Mouse (Mus musculus): ENCODE measurements around the gene Lamp1. TPM values are rescaled to one million over a fixed set of nuclear protein-coding genes. Genes with fewer than 3 reads are reported as not detected.

Lamp1 gene
- polyA plus RNA-seq, 1 experiment = 413 TPM

DNA sequence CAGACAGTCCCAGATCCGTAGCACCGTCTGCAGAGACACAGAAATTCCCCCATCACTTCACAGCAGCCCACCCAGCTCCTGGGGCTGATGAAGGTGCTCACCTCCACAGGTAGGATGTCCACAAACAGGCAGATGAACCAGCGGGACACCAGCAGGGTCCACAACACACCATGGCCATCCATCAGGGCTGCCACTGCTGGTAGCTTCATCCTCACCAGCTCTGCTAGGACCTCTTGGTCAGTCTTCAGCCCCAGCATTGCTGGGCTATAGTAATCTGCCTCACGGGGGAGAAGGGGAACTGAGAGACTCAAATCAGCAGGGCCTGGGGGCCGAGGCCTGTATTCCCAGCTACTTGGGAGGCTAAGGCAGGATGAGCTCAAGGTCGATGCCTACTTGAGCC lies 20.5 kb downstream of the Lamp1 start:
- Histone ChIP-seq H3K4me1 (ENCODE audit: control insufficient read depth, insufficient read depth, insufficient read length, low read length) (peaks cover 6% of the 10 kb centered on the region), H3K27ac (replicated peaks; ENCODE audit: low read depth, low read length) (peak overlapping the region; percentile 76), H3K4me3 (ENCODE audit: insufficient read depth, low read depth, low read length) (no peak overlapping the region)

DNA sequence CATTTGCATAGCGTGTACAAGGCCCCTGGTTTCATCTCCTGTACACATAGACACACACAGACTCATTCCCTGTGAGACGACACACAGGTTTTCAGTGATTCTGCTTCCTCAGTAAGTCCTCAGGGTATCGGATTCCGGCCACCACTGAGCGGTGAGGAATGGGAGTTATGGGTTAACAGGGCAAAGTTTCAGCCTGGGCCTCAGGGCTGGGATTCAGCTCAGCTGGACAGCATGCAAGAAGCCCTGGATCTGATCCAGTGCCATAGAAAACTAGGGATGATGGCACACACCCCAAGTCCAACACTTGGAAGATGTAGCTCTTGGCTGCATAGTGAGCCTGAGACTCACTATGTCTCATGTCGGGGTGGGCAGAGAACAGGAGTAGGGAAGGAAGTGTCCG lies 21.0 kb downstream of the Lamp1 start:
- Histone ChIP-seq H3K4me3 (ENCODE audit: insufficient read depth, low read depth, low read length) (no peak overlapping the region), H3K4me1 (ENCODE audit: control insufficient read depth, insufficient read depth, insufficient read length, low read length) (peaks cover 6% of the 10 kb centered on the region), H3K27ac (replicated peaks; ENCODE audit: low read depth, low read length) (peak overlapping the region; percentile 84)

DNA sequence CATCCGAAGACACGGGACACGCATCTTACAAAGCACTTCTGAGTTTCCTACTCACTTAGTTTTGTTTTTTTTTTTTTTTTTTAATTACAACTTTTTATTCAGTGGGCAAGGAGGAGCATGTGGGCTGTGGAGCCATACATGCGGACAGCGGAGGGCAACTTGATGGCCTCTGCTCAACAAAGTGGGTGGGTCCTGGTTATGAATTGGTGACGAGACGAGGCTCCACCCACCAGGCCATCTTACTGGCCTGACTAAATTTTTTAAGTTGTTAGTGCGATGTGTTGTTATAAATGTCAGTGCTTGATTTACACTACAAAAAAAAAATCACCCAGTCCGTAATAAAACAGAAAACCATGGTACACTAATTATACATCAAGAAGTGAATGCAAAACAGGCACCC lies 21.4 kb downstream of the Lamp1 start:
- Histone ChIP-seq H3K27ac (replicated peaks; ENCODE audit: low read depth, low read length) (peak overlapping the region; percentile 84), H3K4me3 (ENCODE audit: insufficient read depth, low read depth, low read length) (no peak overlapping the region)

DNA sequence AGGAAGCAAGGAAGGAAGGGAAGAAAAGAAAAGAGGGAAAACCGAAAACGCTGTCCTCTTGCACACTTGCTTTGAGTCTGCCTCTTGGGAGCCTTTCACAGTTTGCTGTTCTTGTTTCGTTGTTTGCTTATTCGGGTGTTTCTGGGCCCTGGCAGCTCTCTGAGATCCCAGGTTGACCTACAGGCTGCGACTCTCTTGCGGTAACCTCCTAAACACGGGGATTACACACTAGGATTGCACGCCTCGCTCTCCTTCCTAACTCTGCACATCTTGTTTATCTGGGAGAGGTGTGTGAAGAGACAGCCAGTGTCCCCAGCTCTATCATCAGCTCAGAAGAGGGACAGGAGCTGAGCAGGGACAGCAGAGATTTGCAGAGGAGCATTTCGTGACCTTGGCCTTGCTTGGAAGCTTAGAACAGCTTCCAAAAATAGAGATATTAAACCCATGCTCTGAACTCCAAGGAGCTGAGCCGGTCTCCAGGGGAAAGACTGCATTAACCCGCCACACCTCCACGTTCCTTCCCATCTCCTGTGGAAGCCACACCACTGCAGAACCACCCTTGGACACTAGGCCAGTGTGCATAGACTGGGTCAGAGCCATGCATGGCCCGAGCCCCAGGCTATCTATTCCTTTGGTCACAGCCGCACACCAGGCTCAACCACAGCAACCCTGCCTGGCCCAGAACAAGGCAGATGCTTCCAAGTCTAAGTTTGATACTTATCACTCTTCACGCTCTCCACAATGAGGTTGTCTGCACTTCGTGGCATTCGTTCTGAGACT lies 22.1 kb downstream of the Lamp1 start:
- peak overlapping the region; percentile 84 for H3K27ac ChIP-seq (replicated peaks; ENCODE audit: low read depth, low read length)
- H3K4me3 ChIP-seq (ENCODE audit: insufficient read depth, low read depth, low read length) = no peak overlapping the region
- peaks cover 6% of the 10 kb centered on the region for H3K4me1 ChIP-seq (ENCODE audit: control insufficient read depth, insufficient read depth, insufficient read length, low read length)

More for the DNA sequence above, 21.4 kb downstream of the Lamp1 start:
- peaks cover 6% of the 10 kb centered on the region for H3K4me1 ChIP-seq (ENCODE audit: control insufficient read depth, insufficient read depth, insufficient read length, low read length)

DNA sequence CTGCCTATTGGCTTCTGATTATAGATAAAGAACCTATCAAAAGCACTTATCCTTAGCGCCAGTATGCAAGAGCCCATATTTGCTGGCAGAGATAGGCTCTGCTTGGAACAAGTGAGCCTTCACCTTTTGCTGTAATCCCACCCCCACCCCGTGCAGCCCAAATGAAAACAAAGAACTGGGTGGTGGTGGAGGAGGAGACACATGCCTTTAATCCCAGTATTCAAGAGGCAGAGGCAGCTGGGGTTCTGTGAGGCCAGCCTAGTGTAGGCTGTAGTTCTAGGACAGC lies 22.7 kb downstream of the Lamp1 start:
- no peak overlapping the region for H3K4me3 ChIP-seq (ENCODE audit: insufficient read depth, low read depth, low read length)
- H3K27ac ChIP-seq (replicated peaks; ENCODE audit: low read depth, low read length) = peak overlapping the region; percentile 59
- peaks cover 6% of the 10 kb centered on the region for H3K4me1 ChIP-seq (ENCODE audit: control insufficient read depth, insufficient read depth, insufficient read length, low read length)

DNA sequence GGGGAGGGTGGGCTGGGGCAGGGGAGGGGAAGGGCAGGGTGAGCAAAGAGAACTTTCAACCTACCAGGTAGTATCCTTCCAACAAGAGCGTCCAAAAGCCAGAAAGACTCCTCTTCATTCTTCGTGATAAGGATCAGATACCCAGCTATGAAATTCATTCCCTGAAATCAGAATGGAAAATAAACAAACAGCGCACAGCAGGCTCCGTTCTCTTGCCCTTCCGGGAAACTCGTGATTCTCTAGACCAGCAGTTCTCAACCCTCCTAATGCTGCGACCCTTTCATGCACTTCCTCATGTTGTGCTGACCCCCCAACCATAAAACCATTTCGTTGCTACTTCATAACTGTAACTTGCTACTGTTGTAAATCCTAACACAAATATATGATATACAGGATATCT lies 27.9 kb downstream of the Lamp1 start:
- Histone ChIP-seq H3K4me1 (ENCODE audit: control insufficient read depth, insufficient read depth, insufficient read length, low read length) (peaks cover under 1% of the 10 kb centered on the region), H3K27ac (replicated peaks; ENCODE audit: low read depth, low read length) (no peak overlapping the region), H3K4me3 (ENCODE audit: insufficient read depth, low read depth, low read length) (no peak overlapping the region)

DNA sequence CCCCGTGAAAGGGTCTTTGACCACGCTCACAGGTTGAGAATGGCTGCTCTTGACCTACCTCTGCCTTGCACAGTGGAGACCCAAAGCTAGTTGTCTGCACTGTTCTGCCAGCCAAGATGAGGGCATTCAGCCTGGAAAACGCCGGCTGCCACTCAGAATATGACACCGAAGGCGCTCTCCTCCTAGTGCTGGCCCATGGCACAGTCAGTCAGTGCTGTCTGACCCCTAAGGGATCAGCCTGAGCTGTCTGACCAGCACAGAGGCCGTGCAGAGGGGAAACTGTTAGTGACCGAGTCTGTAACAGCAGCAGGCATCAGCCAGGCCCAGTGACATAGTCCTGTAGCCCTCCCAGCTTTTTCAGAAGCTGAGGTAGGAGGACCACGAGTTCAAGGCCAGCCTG lies 28.3 kb downstream of the Lamp1 start:
- Histone ChIP-seq H3K4me1 (ENCODE audit: control insufficient read depth, insufficient read depth, insufficient read length, low read length) (no peaks in the 10 kb centered on the region; the same call in 1 of the 2 replicates), H3K27ac (replicated peaks; ENCODE audit: low read depth, low read length) (no peak overlapping the region), H3K4me3 (ENCODE audit: insufficient read depth, low read depth, low read length) (no peak overlapping the region)

DNA sequence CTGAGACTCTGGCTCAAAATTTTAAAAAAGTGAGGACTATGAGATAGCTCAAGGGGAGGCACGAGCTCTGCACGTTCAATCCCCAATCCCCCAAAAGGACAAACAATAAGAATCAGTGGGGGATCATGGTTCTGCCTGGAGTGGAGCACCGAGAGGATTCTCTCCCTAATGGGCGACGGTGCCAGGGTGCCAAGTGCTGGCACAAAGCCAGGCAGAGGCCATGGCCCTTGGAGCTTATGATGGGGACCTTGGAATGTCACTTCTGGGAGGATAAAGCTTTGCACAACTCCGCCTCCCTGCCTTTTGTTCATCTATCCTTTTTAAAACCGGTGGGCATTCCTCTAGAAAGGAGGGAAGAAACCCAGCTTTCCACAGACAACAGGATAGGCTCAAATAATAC lies 28.7 kb downstream of the Lamp1 start:
- Histone ChIP-seq H3K4me1 (ENCODE audit: control insufficient read depth, insufficient read depth, insufficient read length, low read length) (no peaks in the 10 kb centered on the region), H3K27ac (replicated peaks; ENCODE audit: low read depth, low read length) (no peak overlapping the region), H3K4me3 (ENCODE audit: insufficient read depth, low read depth, low read length) (no peak overlapping the region)

DNA sequence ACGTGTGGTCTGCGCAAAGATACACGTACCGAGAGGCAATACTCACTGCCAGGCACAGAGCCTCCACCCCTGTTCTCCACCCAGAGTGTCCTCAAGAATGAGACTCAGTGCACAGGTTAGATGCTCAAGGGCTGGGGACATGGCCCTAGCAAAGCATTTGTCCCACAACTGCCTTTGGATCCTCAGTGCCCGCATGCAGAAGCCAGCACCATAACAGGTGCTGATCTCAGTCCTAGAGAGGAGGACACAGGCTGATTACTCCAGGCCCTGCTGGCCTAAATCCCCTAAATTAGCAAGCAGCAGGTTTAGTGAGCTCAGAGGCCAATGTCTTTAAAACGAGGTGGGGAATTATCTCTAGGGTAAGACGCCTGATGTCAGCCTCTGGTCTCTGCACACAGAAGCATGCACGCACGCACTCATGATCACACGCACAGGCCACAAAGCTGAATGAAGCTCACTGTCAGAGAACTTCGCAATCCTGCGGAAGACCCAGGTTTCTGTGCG lies 29.1 kb downstream of the Lamp1 start:
- H3K27ac ChIP-seq (replicated peaks; ENCODE audit: low read depth, low read length) = no peak overlapping the region
- no peaks in the 10 kb centered on the region for H3K4me1 ChIP-seq (ENCODE audit: control insufficient read depth, insufficient read depth, insufficient read length, low read length)
- no peak overlapping the region for H3K4me3 ChIP-seq (ENCODE audit: insufficient read depth, low read depth, low read length)

DNA sequence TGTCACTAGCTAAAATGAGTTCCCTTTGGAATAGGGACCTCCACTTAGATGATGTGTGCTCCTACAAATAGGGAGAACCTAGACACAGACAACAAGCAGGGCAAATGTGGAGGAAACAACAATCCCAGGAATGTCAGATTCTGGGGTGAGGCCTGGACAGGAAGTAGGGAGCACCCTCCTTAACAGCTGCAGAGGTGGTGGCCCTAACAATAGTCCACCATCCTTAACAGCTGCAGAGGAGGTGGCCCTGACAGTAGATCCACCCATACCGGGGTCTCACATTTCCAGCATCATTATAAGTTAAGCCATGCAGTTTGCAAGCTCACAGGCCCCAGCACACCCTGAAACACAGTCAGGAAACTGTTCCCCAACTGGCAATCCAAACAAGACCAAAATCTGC lies 29.9 kb downstream of the Lamp1 start:
- Histone ChIP-seq H3K27ac (replicated peaks; ENCODE audit: low read depth, low read length) (no peak overlapping the region), H3K4me3 (ENCODE audit: insufficient read depth, low read depth, low read length) (no peak overlapping the region), H3K4me1 (ENCODE audit: control insufficient read depth, insufficient read depth, insufficient read length, low read length) (no peaks in the 10 kb centered on the region)

DNA sequence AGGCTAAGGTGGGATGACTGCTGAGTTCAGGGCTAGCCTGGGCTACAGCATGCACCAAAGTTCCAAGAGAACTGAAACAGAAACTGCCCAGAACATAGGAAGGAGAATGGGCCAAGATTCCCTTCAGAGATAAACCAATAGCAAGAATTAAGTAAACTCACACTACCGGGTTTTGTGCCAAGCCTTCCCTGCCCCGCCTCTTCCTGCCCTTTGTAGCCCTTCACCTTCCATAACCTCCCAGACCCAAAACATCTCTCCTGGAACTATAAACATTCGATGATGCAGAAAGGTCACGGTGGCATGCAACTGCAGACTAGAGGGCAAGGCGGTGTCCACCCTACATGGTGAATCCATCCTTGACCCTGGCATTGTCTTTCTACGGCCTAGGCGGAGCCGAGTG lies 31.3 kb downstream of the Lamp1 start:
- Histone ChIP-seq H3K4me3 (ENCODE audit: insufficient read depth, low read depth, low read length) (no peak overlapping the region), H3K27ac (replicated peaks; ENCODE audit: low read depth, low read length) (no peak overlapping the region), H3K4me1 (ENCODE audit: control insufficient read depth, insufficient read depth, insufficient read length, low read length) (no peaks in the 10 kb centered on the region)

DNA sequence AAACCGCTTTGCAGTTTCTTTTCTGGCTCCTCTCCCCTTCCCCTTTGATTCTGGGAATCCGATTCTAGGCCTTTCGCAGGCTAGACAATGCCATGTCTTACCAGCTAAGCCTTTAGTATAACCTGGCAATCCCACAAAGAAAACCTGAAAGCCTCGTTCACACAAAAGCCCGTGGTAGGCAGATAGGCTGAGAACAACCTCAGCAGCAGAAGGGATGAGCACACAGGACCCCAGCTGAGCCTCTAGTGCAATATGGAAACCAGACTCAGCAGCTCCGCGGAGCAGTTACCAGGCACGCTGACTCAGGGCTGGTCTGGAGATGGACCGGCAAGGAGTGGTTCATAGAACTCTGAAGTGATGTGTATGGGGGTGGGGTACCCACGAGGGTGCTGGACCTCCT lies 35.9 kb downstream of the Lamp1 start:
- Histone ChIP-seq H3K4me1 (ENCODE audit: control insufficient read depth, insufficient read depth, insufficient read length, low read length) (0 out of 2 replicates have a peak, but pooled peaks cover 3% of the 10 kb centered on the region), H3K27ac (replicated peaks; ENCODE audit: low read depth, low read length) (no peak overlapping the region), H3K4me3 (ENCODE audit: insufficient read depth, low read depth, low read length) (no peak overlapping the region)

DNA sequence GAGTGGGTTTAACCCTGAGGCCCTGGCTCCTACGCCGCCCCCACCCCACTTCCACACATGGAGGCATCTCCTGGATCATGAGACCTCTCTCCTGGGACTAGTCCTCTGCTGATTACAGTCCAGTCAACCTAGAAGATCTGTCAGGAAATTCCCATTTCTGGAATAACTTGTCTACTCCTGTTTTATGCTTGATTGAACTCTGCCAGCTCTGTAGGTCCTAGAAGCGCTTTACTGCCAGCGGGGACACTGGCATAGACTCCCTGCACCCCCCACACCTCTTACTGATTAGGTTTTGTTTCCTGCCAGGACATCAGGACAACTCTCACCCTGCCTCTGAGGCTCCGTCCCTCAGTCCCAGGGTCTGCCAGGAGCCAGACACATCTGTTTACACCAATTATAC lies 38.5 kb downstream of the Lamp1 start:
- H3K4me1 ChIP-seq (ENCODE audit: control insufficient read depth, insufficient read depth, insufficient read length, low read length) = 0 out of 2 replicates have a peak, but pooled peaks cover 3% of the 10 kb centered on the region
- H3K4me3 ChIP-seq (ENCODE audit: insufficient read depth, low read depth, low read length) = no peak overlapping the region
- H3K27ac ChIP-seq (replicated peaks; ENCODE audit: low read depth, low read length) = no peak overlapping the region

DNA sequence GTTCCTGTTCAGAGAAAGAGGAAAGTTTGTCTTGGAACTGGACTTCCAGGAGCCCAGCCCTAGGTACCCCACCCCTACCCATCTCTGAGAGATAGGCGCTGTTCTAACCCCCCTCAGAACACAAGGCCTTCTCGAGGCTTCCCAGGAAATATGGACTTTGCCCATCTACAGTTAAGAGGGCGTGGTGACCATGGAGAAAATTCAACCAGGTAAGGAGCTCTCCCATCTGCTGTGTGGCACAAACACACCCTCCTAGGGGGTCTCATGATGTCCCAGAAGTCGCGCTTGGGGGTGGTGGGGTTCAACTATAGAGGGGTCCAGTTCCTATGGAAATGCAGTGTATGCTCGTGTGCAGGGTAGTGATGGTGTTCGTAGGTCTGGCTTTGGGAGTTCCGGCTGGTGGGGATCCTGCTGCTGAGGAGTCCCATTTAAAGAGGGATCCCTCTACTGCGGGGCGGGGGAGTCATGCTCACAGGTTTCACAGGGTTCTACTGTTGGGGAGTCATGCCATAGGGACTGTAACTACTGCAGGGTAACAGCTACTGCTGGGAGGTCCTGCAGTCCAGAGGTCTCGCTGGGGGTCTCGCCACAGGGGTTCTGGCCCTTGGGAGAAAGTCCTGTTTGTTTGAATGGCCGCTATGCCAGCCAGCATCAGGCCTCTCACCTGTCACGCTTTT lies 40.6 kb downstream of the Lamp1 start:
- Histone ChIP-seq H3K4me3 (ENCODE audit: insufficient read depth, low read depth, low read length) (peak overlapping the region; percentile 86), H3K27ac (replicated peaks; ENCODE audit: low read depth, low read length) (no peak overlapping the region)

DNA sequence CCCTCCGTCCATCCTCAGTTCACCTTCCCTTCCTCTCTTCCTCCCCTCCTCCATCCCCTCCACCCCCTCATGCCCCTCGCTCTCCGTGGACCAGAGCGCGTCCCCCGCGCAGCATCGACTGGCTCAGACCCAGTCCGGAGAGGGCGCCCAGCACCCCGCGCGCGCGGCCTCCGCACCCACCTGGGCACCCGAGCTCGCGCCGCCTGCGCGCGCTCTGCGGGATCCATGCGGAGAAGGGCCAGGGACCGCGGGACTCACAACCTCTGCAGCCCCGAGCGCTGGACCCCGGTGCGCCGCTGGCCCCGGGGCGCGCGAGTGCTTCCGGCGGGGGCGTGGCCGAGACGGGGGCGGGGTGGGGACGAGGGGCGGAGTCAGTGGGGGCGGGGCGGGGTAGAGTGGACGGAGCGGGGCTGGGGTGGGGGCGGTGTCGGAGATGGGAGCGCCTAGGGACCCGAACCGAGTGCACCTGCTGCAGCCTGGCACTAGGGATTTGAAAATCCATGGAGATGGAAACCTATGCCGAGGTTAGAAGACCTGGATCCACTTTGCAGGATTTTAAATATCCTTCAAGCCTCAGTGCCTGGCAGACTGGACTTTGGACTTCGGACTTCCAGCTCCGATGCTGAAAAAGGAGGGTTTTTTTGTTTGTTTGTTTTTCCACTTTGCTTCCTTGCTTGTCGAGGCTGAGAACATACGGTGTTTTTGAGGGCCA lies 41.5 kb downstream of the Lamp1 start, which contains the start of gene Grtp1:
TSS of gene Grtp1 (minus strand) at position 320 of the 712 bp plus-strand sequence.
- Histone ChIP-seq H3K27ac (replicated peaks; ENCODE audit: low read depth, low read length) (peak within 1 kb of the TSS; percentile 73), H3K4me1 (ENCODE audit: control insufficient read depth, insufficient read depth, insufficient read length, low read length) (peaks cover 13% of the 10 kb centered on the region; the same call in 1 of the 2 replicates)

More for the DNA sequence above, 40.6 kb downstream of the Lamp1 start:
- H3K4me1 ChIP-seq (ENCODE audit: control insufficient read depth, insufficient read depth, insufficient read length, low read length) = peaks cover 8% of the 10 kb centered on the region; the same call in 1 of the 2 replicates

More for the DNA sequence above, 41.5 kb downstream of the Lamp1 start, which contains the start of gene Grtp1:
- H3K4me3 ChIP-seq (ENCODE audit: insufficient read depth, low read depth, low read length) = peak within 1 kb of the TSS; percentile 86

All from brown adipose tissue, adult 24 weeks (tissue).